Mouse (Mus musculus) G1E (cell line): ENCODE measurements around the gene Tnip3.

Source experiments
- CTCF ChIP-seq: IDR thresholded peaks from 2 replicates; pipeline ENCODE4 v1.5.1; 2012; ENCODE audit warnings: low read depth, low read length, inconsistent platforms, mixed read lengths
- GATA1 ChIP-seq: IDR thresholded peaks from 2 replicates; pipeline ENCODE4 v1.6.1; 2012; ENCODE audit warnings: borderline replicate concordance, low read length, inconsistent platforms, mixed read lengths
- GATA2 ChIP-seq: IDR thresholded peaks from 2 replicates; pipeline ENCODE4 v1.6.1; 2012; ENCODE audit warnings: low read depth, low read length, inconsistent platforms, borderline replicate concordance
- POLR2AphosphoS5 ChIP-seq: IDR thresholded peaks from 2 replicates; pipeline ENCODE4 v1.6.1; 2012; ENCODE audit warnings: low read depth, low read length, inconsistent platforms; ENCODE audit not compliant: insufficient replicate concordance
- TAL1 ChIP-seq: conservative IDR thresholded peaks from 2 replicates; pipeline ENCODE4 v1.6.1; 2012; ENCODE audit warnings: low read depth, low read length, inconsistent platforms, mixed read lengths

DNA sequence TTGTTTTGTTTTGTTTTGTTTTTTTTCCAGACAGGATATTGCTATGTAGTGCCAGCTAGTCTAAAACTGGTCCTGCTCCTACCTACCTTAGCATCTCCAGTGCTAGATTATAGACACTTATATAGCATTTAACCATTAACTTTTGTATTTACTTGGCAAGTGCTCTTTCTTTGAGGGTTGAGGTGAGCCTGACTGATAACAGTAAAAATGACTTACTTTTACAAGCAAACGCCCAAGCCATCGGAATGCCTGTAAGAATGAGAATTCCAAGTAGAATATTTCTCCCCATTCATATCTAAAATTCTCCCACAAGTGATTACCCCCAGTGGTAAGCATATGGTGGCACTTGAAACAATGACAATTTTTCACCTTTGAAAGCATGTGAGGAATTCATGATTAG, 105.5 kb downstream of the Tnip3 start:
- TF ChIP-seq GATA1 (no peak), CTCF (no peak), GATA2 (no peak), TAL1 (no peak), POLR2AphosphoS5 (no peak)
